Mouse (Mus musculus): ENCODE measurements at regions not wholly inside any gene's neighbourhood (a gene's known extent, or its start where the extent isn't known, plus 50 kb on each side); places are given as distances from the start of the nearest gene placed in this dataset.

- Histone ChIP-seq H3K4me3 (ENCODE audit: low read length) (no peak overlapping the region), H3K9me3 (ENCODE audit: low read length) (no peaks in the 10 kb centered on the region), H3K4me1 (ENCODE audit: insufficient read depth, low read length) (no peaks in the 10 kb centered on the region), H3K27ac (no peak overlapping the region), H3K36me3 (ENCODE audit: insufficient read depth, low read length) (no peaks in the 10 kb centered on the region), H3K27me3 (ENCODE audit: insufficient read depth, low read length) (no peaks in the 10 kb centered on the region), H3K9ac (replicated peaks; ENCODE audit: low read length) (no peak overlapping the region), H3K4me2 (ENCODE audit: low read depth, low read length) (no peak overlapping the region)
- no peak for TF ChIP-seq CTCF (IDR thresholded peaks at IDR 0.05; ENCODE audit: low read depth)
- DNase-seq (ENCODE audit: low spot score) (no peak), ATAC-seq (no peak)
- WGBS = 42% methylated on average over 5 of the region's 5 CpGs
Observed at GRCm38 (mm10) chr15:86952593-86952992, 591.5 kb upstream of the Fam19a5 start.

DNA sequence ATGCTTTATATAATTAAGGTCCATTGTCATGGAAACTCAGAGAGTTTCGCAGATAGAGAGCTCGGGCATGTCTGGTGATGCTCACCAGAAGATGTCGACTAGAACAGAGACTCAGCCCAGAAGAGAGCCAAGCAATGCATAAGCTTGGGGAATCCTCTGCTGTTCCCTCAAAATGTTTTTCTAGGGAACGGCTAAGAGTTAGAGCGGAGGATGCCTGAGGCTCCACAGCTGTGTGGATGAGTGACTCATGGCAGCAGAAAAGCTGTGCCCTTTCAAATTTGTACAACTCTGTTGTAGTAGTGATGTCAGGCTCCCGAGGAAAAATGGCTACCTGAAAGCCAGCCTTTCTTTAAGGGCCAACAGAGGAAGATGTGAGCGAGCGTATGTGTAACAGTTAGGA is 586.2 kb upstream of the Fam19a5 start:
- TF ChIP-seq CTCF (IDR thresholded peaks at IDR 0.05; ENCODE audit: low read depth) = no peak
- no peak overlapping the region for H3K4me2 ChIP-seq (ENCODE audit: low read depth, low read length)
- H3K9ac ChIP-seq (replicated peaks; ENCODE audit: low read length) = no peak overlapping the region
- no peaks in the 10 kb centered on the region for H3K4me1 ChIP-seq (ENCODE audit: insufficient read depth, low read length)
- no peak overlapping the region; the same call in 1 of the 2 replicates for H3K27ac ChIP-seq
- WGBS = 76% methylated on average over 8 of the region's 8 CpGs
- H3K27me3 ChIP-seq (ENCODE audit: insufficient read depth, low read length) = no peaks in the 10 kb centered on the region
- H3K36me3 ChIP-seq (ENCODE audit: insufficient read depth, low read length) = no peaks in the 10 kb centered on the region
- no peak overlapping the region for H3K4me3 ChIP-seq (ENCODE audit: low read length)
- DNase-seq (ENCODE audit: low spot score) (no peak), ATAC-seq (no peak)
- no peaks in the 10 kb centered on the region for H3K9me3 ChIP-seq (ENCODE audit: low read length)

DNA sequence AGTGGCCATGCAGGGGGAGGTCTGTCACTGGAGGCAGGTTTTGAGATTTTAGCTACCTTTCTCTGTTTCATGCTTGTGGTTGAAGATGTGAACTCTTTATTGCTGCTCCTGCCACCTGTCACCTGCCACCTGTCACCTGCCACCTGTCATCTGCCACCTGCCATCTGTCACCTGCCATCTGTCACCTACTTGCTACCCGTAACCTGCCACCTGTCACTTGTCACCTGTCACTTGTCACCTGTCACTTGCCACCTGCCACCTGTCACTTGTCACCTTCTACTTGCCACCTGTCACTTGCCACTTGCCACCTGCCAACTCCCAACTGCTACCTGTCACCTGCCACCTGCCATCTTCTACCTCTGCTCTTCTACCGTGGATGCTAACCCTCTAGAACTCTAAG is 581.2 kb upstream of the Fam19a5 start:
- Histone ChIP-seq H3K36me3 (ENCODE audit: insufficient read depth, low read length) (no peaks in the 10 kb centered on the region), H3K9me3 (ENCODE audit: low read length) (no peaks in the 10 kb centered on the region), H3K4me3 (ENCODE audit: low read length) (no peak overlapping the region), H3K4me1 (ENCODE audit: insufficient read depth, low read length) (no peaks in the 10 kb centered on the region), H3K4me2 (ENCODE audit: low read depth, low read length) (no peak overlapping the region), H3K27ac (no peak overlapping the region), H3K9ac (replicated peaks; ENCODE audit: low read length) (no peak overlapping the region), H3K27me3 (ENCODE audit: insufficient read depth, low read length) (no peaks in the 10 kb centered on the region)
- WGBS = 71% methylated on average over 2 of the region's 2 CpGs
- no peak for TF ChIP-seq CTCF (IDR thresholded peaks at IDR 0.05; ENCODE audit: low read depth)
- ATAC-seq (no peak), DNase-seq (ENCODE audit: low spot score) (no peak)

GRCm38 (mm10) chr15:86963486-86963885 is 580.6 kb upstream of the Fam19a5 start:
- DNase-seq (ENCODE audit: low spot score) = peak; percentile 37

GRCm38 (mm10) chr15:86971436-86971835 is 572.7 kb upstream of the Fam19a5 start:
- no peak for DNase-seq (ENCODE audit: low spot score)
- Histone ChIP-seq H3K36me3 (ENCODE audit: insufficient read depth, low read length) (no peaks in the 10 kb centered on the region), H3K4me3 (ENCODE audit: low read length) (no peak overlapping the region), H3K9me3 (ENCODE audit: low read length) (no peaks in the 10 kb centered on the region), H3K27me3 (ENCODE audit: insufficient read depth, low read length) (no peaks in the 10 kb centered on the region), H3K4me1 (ENCODE audit: insufficient read depth, low read length) (no peaks in the 10 kb centered on the region), H3K27ac (no peak overlapping the region), H3K9ac (replicated peaks; ENCODE audit: low read length) (no peak overlapping the region), H3K4me2 (ENCODE audit: low read depth, low read length) (no peak overlapping the region)
- ATAC-seq = no peak
- TF ChIP-seq CTCF (IDR thresholded peaks at IDR 0.05; ENCODE audit: low read depth) = no peak
- WGBS = 87% methylated on average over 2 of the region's 2 CpGs

More at GRCm38 (mm10) chr15:86963486-86963885, 580.6 kb upstream of the Fam19a5 start:
- WGBS = 21% methylated on average over 3 of the region's 3 CpGs
- no peak overlapping the region for H3K4me3 ChIP-seq (ENCODE audit: low read length)
- H3K27ac ChIP-seq = no peak overlapping the region
- no peaks in the 10 kb centered on the region for H3K4me1 ChIP-seq (ENCODE audit: insufficient read depth, low read length)
- no peaks in the 10 kb centered on the region for H3K36me3 ChIP-seq (ENCODE audit: insufficient read depth, low read length)
- TF ChIP-seq CTCF (IDR thresholded peaks at IDR 0.05; ENCODE audit: low read depth) = no peak
- ATAC-seq = no peak
- H3K27me3 ChIP-seq (ENCODE audit: insufficient read depth, low read length) = no peaks in the 10 kb centered on the region
- no peaks in the 10 kb centered on the region for H3K9me3 ChIP-seq (ENCODE audit: low read length)
- no peak overlapping the region for H3K9ac ChIP-seq (replicated peaks; ENCODE audit: low read length)
- no peak overlapping the region for H3K4me2 ChIP-seq (ENCODE audit: low read depth, low read length)

DNA sequence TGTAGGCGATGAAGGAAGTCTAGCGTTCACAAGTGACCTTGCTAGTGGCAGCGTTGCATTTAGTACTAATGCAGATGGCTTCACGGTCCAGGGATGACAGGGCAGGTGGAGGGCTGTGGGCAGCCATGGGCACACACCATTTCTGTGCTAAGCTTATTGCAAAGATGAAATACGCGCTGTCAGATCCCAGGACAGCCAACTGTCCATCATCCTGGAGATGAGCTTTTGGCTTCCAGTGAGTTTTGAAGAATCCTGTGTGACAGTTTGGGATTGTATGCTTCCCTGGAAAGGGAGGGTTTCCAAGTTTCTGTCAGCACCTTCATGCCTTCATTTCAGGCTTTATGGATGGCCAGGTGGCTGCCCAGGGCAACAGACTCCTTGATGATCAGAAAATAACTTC is 547.9 kb upstream of the Fam19a5 start:
- H3K36me3 ChIP-seq (ENCODE audit: insufficient read depth, low read length) = no peaks in the 10 kb centered on the region
- no peak overlapping the region for H3K4me2 ChIP-seq (ENCODE audit: low read depth, low read length)
- peak; percentile 49 for DNase-seq (ENCODE audit: low spot score)
- TF ChIP-seq CTCF (IDR thresholded peaks at IDR 0.05; ENCODE audit: low read depth) = no peak
- H3K27ac ChIP-seq = no peak overlapping the region
- 0 out of 2 replicates have a peak, but pooled peaks cover 2% of the 10 kb centered on the region for H3K9me3 ChIP-seq (ENCODE audit: low read length)
- H3K9ac ChIP-seq (replicated peaks; ENCODE audit: low read length) = no peak overlapping the region
- H3K4me1 ChIP-seq (ENCODE audit: insufficient read depth, low read length) = no peaks in the 10 kb centered on the region
- no peak overlapping the region for H3K4me3 ChIP-seq (ENCODE audit: low read length)
- no peak for ATAC-seq
- no peaks in the 10 kb centered on the region for H3K27me3 ChIP-seq (ENCODE audit: insufficient read depth, low read length)
- WGBS = 71% methylated on average over 6 of the region's 6 CpGs

DNA sequence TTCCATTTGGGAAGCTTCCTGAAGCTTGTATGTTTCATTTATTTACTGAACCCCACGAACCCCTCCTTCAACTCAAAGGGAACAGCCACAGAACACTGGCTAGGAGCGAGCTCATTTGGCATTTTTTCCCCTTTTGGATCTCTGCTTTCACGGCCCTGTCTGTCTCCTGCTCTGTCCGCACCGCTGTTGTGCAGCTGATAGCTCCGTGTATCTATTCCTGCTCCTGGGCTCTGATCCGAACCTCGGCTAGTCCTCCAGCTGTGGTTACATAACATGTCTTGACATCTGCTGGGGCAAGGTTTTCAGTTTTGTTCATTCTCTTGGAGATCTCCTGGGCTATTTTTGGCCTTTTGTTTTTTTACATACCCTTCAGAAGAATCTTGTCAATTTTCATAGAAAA is 525.1 kb upstream of the Fam19a5 start:
- H3K4me2 ChIP-seq (ENCODE audit: low read depth, low read length) = no peak overlapping the region
- H3K9me3 ChIP-seq (ENCODE audit: low read length) = no peaks in the 10 kb centered on the region
- H3K9ac ChIP-seq (replicated peaks; ENCODE audit: low read length) = no peak overlapping the region
- TF ChIP-seq CTCF (IDR thresholded peaks at IDR 0.05; ENCODE audit: low read depth) = no peak
- no peaks in the 10 kb centered on the region for H3K36me3 ChIP-seq (ENCODE audit: insufficient read depth, low read length)
- DNase-seq (ENCODE audit: low spot score) (no peak), ATAC-seq (no peak)
- 73% methylated on average over 8 of the region's 8 CpGs for WGBS
- H3K4me1 ChIP-seq (ENCODE audit: insufficient read depth, low read length) = no peaks in the 10 kb centered on the region
- no peak overlapping the region for H3K27ac ChIP-seq
- no peak overlapping the region for H3K4me3 ChIP-seq (ENCODE audit: low read length)
- H3K27me3 ChIP-seq (ENCODE audit: insufficient read depth, low read length) = no peaks in the 10 kb centered on the region
